Mouse (Mus musculus) lung, embryonic 14.5 days (tissue): ENCODE data around the gene Polr2m. TPM values are rescaled to one million over a fixed set of nuclear protein-coding genes. Genes with fewer than 3 reads are reported as not detected.
"Not testable (repeated sequence)": the region's sequence is repeated elsewhere in the genome, so short reads cannot be mapped to it uniquely, and the experiment has no call there.

Experiments
- ATAC-seq: fragments of 200-750 bp; cut with Nextera tagmentation; 2 replicates; pipeline ENCODE4 v1.8.0; 2017; ENCODE audit warnings: mild to moderate bottlenecking, moderate TSS enrichment, moderate library complexity; ENCODE audit not compliant: insufficient read depth
- DNase-seq: peaks from one replicate; pipeline ENCODE4 v3.0.0-alpha.2; 2015
- H3K27ac ChIP-seq: fragments of 300-500 bp; sonication (generic); 2 replicates; pipeline ENCODE4 v1.5.1; 2014; ENCODE audit warnings: low read depth, mild to moderate bottlenecking, moderate library complexity
- H3K27me3 ChIP-seq: fragments of 300-500 bp; sonication (generic); 2 replicates; pipeline ENCODE4 v1.6.1; 2014; ENCODE audit warnings: low read length, control low read depth; ENCODE audit not compliant: insufficient read depth
- H3K36me3 ChIP-seq: fragments of 300-500 bp; sonication (generic); 2 replicates; pipeline ENCODE4 v1.6.1; 2014; ENCODE audit warnings: control low read depth; ENCODE audit not compliant: insufficient read depth
- H3K4me1 ChIP-seq: fragments of 300-500 bp; sonication (generic); 2 replicates; pipeline ENCODE4 v1.6.1; 2014; ENCODE audit warnings: antibody characterized with exemption, control low read depth; ENCODE audit not compliant: insufficient read depth
- H3K4me2 ChIP-seq: fragments of 300-500 bp; sonication (generic); 2 replicates; pipeline ENCODE4 v1.6.1; 2014; ENCODE audit warnings: mild to moderate bottlenecking
- H3K4me3 ChIP-seq: fragments of 300-500 bp; sonication (generic); 2 replicates; pipeline ENCODE4 v1.5.1; 2014; ENCODE audit warnings: low read depth, low read length
- H3K9ac ChIP-seq: fragments of 300-500 bp; sonication (generic); 2 replicates; pipeline ENCODE4 v1.6.1; 2014
- H3K9me3 ChIP-seq: fragments of 300-500 bp; sonication (generic); 2 replicates; pipeline ENCODE4 v1.6.1; 2016; ENCODE audit warnings: low read depth, low read length, control low read depth
- CTCF ChIP-seq: IDR thresholded peaks from 2 replicates; pipeline ENCODE4 v1.5.1; 2016; ENCODE audit warnings: antibody characterized with exemption, low read depth
- WGBS: fragments of 180-500 bp; shearing (Covaris S2); extraction: QIAGEN DNeasy Blood & Tissue Kit; methylation state at CpG from one replicate; pipeline ENCODE4 v1.1.7; 2014; 5-methylcytosine and 5-hydroxymethylcytosine counted together
- polyA plus RNA-seq: library from polyadenylated mRNA; unstranded; fragments of >200 nt; fragmentation: Nextera tagmentation; extraction: Ambion mirVana; gene quantifications from 2 replicates; pipeline ENCODE4 v1.2.1, GENCODE M21; 2014

The Polr2m gene
- polyA plus RNA-seq, 1 experiment from 2014 or later, result 373 TPM

DNA sequence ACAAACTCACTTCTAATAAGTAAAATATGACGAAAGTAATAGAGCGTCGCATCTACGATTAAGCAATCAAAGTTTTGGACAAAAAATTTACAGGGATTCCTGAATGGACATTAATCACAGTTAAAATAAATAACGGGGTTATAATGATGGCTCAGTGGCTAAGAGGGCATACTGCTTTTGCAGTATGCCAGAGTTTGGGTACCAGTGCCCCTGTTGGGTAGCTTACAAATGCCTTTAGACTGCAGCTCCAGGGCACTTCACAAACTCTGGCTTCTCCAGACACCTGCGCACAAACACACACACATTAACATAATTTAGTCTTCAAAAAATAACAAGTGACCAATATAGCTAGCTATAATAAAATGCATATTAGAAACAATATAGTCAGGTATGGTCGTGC is 392 bp upstream of the Polr2m start:
- Histone ChIP-seq H3K4me2 (peak overlapping the region; percentile 81), H3K27me3 (no peaks in the 10 kb centered on the region), H3K36me3 (peaks cover 28% of the 10 kb centered on the region), H3K9me3 (no peaks in the 10 kb centered on the region), H3K4me3 (peak overlapping the region; percentile 95), H3K4me1 (no peaks in the 10 kb centered on the region), H3K27ac (peak overlapping the region; percentile 94), H3K9ac (peak overlapping the region; percentile 100; the same call in 1 of the 2 replicates)
- TF ChIP-seq CTCF, result no peak
- DNase-seq (no peak), ATAC-seq (0 out of 2 replicates have a peak, but pooled peaks have one; percentile 9)
- WGBS, result 40% methylated on average over 7 of the region's 7 CpGs

DNA sequence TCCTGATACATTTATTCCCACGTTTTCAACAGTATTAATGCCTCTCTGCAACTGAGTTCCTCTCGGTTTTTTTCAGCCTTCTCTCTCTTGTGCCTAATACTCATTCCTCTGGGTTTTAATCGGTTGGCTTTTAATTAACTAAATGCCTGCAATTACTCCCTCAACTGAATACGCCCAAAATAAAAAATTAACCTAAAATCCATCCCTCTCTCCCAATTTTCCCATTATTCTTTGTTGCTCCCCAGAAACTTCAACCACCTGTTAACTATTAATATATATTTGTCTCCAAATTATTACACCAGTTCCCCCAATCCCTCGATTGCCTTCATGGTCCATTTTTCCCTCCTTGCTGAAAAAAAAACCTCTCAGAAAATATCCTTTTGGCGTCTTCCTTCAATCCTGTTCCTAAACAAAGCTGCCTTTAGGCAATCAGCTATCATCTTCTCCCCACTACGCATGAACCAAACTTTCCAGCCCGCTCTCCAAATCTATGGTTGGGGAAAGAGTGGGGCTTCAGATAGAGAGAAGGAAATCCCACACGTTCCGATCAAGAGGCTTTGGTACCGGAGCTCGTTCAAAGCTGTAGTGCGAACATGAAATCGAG is 762 bp downstream of the Polr2m start:
- Histone ChIP-seq H3K4me1 (no peaks in the 10 kb centered on the region), H3K4me2 (peak overlapping the region; percentile 81), H3K27me3 (no peaks in the 10 kb centered on the region), H3K9me3 (no peaks in the 10 kb centered on the region), H3K36me3 (peaks cover 39% of the 10 kb centered on the region), H3K4me3 (peak overlapping the region; percentile 95), H3K27ac (peak overlapping the region; percentile 94), H3K9ac (peak overlapping the region; percentile 100)
- no peak for DNase-seq
- ATAC-seq, result no peak
- no peak for TF ChIP-seq CTCF
- under 1% methylated on average over 14 of the region's 14 CpGs for WGBS

DNA sequence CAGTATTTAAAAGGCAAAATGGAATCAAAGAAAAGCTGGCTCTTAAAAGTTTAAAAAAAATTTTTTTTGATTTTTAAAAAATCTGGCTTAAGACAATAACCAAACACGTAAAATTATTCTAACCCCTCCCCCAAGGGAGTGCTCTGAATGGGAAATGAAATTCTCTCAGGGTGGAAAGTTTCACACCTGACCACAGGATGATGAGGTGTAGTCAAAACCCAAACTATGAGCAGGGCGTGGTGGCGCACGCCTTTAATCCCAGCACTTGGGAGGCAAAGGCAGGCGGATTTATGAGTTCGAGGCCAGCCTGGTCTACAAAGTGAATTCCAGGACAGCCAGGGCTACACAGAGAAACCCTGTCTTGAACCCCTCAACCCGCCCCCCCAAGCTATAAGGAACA is 1.9 kb downstream of the Polr2m start:
- ATAC-seq, H3K4me1 ChIP-seq, H3K9ac ChIP-seq, DNase-seq, H3K27me3 ChIP-seq, H3K27ac ChIP-seq, H3K9me3 ChIP-seq: not testable (repeated sequence)
- WGBS, result 82% methylated on average over 7 of the region's 7 CpGs
- Histone ChIP-seq H3K4me3 (peak overlapping the region; percentile 95), H3K4me2 (peak overlapping the region; percentile 81), H3K36me3 (peaks cover 50% of the 10 kb centered on the region)

DNA sequence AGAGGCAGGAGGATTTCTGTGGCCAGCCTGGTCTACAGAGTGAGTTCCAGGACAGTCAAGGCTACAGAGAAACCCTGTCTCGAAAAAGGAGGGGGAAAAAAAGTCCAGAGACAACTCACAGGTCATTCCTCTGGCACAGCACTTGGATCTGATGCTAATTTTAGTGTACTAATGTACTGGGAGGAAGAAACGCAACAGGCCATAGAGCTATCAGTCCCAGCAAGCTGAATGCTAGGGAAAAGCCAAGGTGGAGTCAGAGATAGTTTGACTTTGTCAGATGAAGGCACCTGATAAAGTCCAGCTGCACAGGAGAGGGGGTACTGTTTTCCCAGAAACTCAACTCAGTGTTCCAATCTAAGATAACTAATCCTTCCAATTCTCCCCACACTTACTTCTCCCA is 5.4 kb downstream of the Polr2m start:
- TF ChIP-seq CTCF, result no peak
- no peaks in the 10 kb centered on the region for H3K4me1 ChIP-seq
- H3K4me2 ChIP-seq, result no peak overlapping the region
- H3K9ac ChIP-seq, result no peak overlapping the region
- no peak overlapping the region for H3K4me3 ChIP-seq
- ATAC-seq (no peak), DNase-seq (no peak)
- WGBS, result 91% methylated on average over 2 of the region's 2 CpGs
- H3K9me3 ChIP-seq, result no peaks in the 10 kb centered on the region
- no peak overlapping the region for H3K27ac ChIP-seq
- H3K36me3 ChIP-seq, result peaks cover 82% of the 10 kb centered on the region
- no peaks in the 10 kb centered on the region for H3K27me3 ChIP-seq

DNA sequence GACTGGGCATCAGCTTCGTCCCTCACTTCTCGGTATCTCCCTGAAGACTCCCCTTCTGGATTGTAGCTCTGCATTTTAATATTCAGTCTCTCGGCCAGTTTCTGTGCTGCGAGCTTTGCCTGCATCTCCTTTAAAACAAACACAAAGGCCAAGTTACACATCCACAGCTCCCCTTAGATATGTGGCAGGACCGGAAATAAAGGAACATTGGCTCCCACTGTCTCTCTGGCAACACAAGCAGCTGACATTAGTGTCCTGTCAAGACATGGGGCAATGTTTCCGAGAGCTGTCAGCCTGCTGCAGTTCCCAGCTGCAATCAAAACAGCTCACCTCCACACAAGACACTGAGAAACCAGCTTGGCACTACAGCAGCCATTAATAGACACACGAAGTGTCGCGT is 6.3 kb downstream of the Polr2m start:
- Histone ChIP-seq H3K9me3 (no peaks in the 10 kb centered on the region), H3K27ac (no peak overlapping the region), H3K4me2 (no peak overlapping the region), H3K4me1 (no peaks in the 10 kb centered on the region), H3K9ac (no peak overlapping the region), H3K36me3 (peaks cover 91% of the 10 kb centered on the region), H3K27me3 (no peaks in the 10 kb centered on the region), H3K4me3 (no peak overlapping the region)
- TF ChIP-seq CTCF, result no peak
- 79% methylated on average over 9 of the region's 9 CpGs for WGBS
- DNase-seq, result no peak
- no peak for ATAC-seq

DNA sequence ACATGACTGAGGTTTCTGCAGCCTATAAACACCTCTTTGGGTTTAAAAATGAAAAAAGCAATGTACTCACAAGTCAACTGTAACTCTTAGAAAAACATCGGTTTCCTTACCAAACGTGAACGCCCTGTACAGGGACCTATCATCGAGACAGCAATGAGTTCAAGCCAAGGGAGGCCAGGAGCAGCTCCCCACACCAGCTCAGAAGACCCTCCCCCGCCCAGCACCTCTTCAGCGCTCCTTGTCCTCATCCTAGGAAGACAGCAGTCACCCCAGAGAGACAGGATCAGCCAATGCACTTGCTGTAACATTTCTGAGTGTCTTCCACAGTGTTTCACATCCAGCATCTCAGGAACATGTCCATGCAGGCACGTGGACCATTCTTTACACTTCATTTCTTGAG is 7.1 kb downstream of the Polr2m start:
- no peaks in the 10 kb centered on the region for H3K9me3 ChIP-seq
- DNase-seq, result no peak
- peaks cover 92% of the 10 kb centered on the region for H3K36me3 ChIP-seq
- WGBS, result 92% methylated on average over 7 of the region's 7 CpGs
- no peaks in the 10 kb centered on the region for H3K27me3 ChIP-seq
- no peak overlapping the region for H3K4me3 ChIP-seq
- ATAC-seq, result no peak
- no peak overlapping the region for H3K27ac ChIP-seq
- H3K4me2 ChIP-seq, result no peak overlapping the region
- no peaks in the 10 kb centered on the region for H3K4me1 ChIP-seq
- TF ChIP-seq CTCF, result no peak
- no peak overlapping the region for H3K9ac ChIP-seq

DNA sequence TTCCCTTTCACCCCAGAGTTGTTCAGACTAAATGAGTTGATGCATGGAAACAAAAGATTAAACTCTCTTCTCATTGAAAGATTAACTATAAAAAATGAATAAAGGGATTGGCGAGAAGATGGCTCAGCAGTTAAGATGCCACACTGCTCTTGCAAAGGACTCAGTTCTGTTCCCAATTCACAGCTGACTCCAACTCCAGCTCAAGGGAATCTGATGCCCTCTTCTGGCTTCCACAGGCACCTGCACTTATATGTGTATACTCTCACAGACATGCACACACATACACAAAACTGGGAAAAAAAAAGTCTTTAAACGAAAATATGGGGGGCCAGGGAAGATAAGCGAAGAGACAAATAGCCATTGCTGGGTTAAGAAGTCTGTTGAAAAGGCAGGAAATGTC is 9.1 kb downstream of the Polr2m start:
- no peak for DNase-seq
- 0 out of 2 replicates have a peak, but pooled peaks have one; percentile 25 for TF ChIP-seq CTCF
- Histone ChIP-seq H3K4me1 (no peaks in the 10 kb centered on the region), H3K36me3 (peaks cover 73% of the 10 kb centered on the region), H3K9ac (no peak overlapping the region), H3K4me2 (no peak overlapping the region), H3K4me3 (no peak overlapping the region), H3K9me3 (no peaks in the 10 kb centered on the region), H3K27me3 (no peaks in the 10 kb centered on the region), H3K27ac (no peak overlapping the region)
- no peak for ATAC-seq
- 94% methylated on average over 3 of the region's 3 CpGs for WGBS
